Mouse (Mus musculus) erythroblast, embryonic 14.5 days (primary cell): ENCODE measurements at regions not wholly inside any gene's neighbourhood (a gene's known extent, or its start where the extent isn't known, plus 50 kb on each side); places are given as distances from the start of the nearest gene placed in this dataset.

Experiments used
- GATA1 ChIP-seq: IDR thresholded peaks from 2 replicates; pipeline ENCODE4 v1.6.1; 2012; ENCODE audit warnings: low read length, inconsistent platforms, mixed read lengths
- TAL1 ChIP-seq: IDR thresholded peaks from 3 replicates; pipeline ENCODE4 v1.6.1; 2012; ENCODE audit warnings: low read length, inconsistent platforms, mixed read lengths

- no peak for TF ChIP-seq GATA1
- no peak for TF ChIP-seq TAL1
These were observed 148.8 kb upstream of the Ado start for GRCm38 (mm10) chr10:67697401-67698195.
